Mouse (Mus musculus): ENCODE data around the gene Hpse2. TPM values are rescaled to one million over a fixed set of nuclear protein-coding genes. Genes with fewer than 3 reads are reported as not detected.

Hpse2 gene
- polyA plus RNA-seq, 1 experiment from 2014 or later: 0.13 TPM

DNA sequence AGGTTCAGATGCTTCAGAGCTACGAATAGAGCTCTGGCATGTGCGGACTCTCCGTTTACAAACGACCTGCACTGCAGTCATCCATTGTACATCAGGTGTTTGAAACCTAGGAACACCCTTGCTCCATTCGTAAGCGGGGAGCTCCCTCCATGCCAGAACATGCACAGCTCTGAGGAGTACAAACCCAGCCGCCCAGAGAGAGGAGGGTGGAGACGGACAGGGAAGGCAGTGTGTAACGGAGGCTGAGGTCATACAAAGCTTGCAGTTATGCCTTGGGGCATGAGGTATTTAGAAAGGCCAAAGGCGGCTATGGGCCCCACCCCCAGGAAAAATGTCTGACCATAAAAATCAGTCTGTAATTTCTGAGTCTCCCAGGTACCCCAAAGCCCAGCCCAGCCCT is 623.8 kb downstream of the Hpse2 start:
- Histone ChIP-seq H3K9ac (replicated peaks; ENCODE audit: low read depth, low read length) (no peak overlapping the region), H3K4me1 (replicated peaks; ENCODE audit: control insufficient read depth, insufficient read depth, low read length) (no peaks in the 10 kb centered on the region), H3K36me3 (ENCODE audit: control insufficient read depth, insufficient read depth) (no peaks in the 10 kb centered on the region), H3K4me2 (ENCODE audit: low read length) (no peak overlapping the region), H3K27ac (ENCODE audit: low read length) (no peak overlapping the region), H3K4me3 (replicated peaks; ENCODE audit: low read length) (no peak overlapping the region), H3K27me3 (replicated peaks; ENCODE audit: control insufficient read depth, insufficient read depth, low read length) (no peaks in the 10 kb centered on the region), H3K9me3 (ENCODE audit: control insufficient read depth, low read length) (no peaks in the 10 kb centered on the region)
- WGBS: 64% methylated on average over 10 of the region's 10 CpGs
- no peak for ATAC-seq

DNA sequence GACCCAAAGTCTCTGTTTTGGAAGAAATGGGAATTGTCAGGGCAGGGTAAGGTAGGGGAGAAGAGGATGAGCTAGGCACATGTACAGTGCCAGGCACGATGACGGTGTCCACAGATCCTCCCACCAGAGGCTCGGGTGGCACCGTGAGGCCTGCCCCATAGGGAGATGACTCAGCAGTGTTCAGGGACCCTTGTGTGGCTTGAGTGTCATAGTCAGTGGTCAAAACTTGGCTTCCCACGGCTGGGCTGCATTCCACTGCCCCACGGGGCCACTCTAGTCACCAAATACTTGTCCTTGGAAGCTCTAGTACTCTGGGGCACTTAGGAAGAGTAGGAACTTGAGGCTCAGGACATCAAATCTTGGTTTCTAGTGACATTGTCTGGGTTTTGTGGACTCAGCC is 631.5 kb downstream of the Hpse2 start:
- Histone ChIP-seq H3K4me2 (ENCODE audit: low read length) (no peak overlapping the region), H3K9ac (replicated peaks; ENCODE audit: low read depth, low read length) (no peak overlapping the region), H3K27ac (ENCODE audit: low read length) (no peak overlapping the region), H3K27me3 (replicated peaks; ENCODE audit: control insufficient read depth, insufficient read depth, low read length) (no peaks in the 10 kb centered on the region), H3K4me3 (replicated peaks; ENCODE audit: low read length) (no peak overlapping the region), H3K36me3 (ENCODE audit: control insufficient read depth, insufficient read depth) (no peaks in the 10 kb centered on the region), H3K9me3 (ENCODE audit: control insufficient read depth, low read length) (no peaks in the 10 kb centered on the region), H3K4me1 (replicated peaks; ENCODE audit: control insufficient read depth, insufficient read depth, low read length) (peaks cover 17% of the 10 kb centered on the region)
- no peak for ATAC-seq
- WGBS: 94% methylated on average over 6 of the region's 6 CpGs

DNA sequence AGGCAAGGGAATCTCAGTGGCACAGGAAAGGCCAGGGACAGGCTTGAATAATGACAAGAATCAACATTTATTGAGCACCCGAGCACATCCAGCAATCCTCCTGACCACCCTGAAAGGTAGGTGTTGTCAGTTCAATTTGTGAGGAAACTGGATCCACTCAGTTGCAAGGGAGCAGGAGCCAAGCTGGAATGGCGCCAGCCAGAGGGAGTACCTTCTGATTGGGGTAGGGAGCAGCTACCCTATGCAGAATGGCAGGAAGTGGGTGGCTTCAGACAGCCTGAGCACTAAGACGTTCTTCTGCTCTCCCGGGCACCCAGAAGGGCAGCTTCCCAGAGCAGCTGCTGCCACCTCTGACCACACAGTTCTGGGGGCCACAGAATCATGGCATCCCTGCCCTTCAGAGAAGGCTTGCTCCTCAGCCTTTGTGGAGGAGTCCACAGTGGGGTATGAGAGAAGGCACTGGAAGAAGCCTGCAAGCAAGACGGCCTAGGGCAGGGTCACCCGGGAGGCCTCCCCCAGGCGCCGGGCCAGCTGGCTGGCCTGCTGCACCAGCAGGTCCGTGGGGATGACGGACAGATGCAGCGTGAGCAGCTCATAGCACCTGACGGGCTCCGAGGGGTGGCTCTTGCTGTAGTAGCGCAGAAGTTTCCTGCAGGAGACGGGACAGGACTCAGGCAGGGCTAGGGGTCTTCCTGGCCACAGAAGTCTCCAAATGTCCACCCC is 632.8 kb downstream of the Hpse2 start:
- no peaks in the 10 kb centered on the region for H3K27me3 ChIP-seq (replicated peaks; ENCODE audit: control insufficient read depth, insufficient read depth, low read length)
- H3K36me3 ChIP-seq (ENCODE audit: control insufficient read depth, insufficient read depth): no peaks in the 10 kb centered on the region
- H3K4me3 ChIP-seq (replicated peaks; ENCODE audit: low read length): no peak overlapping the region
- no peak overlapping the region for H3K27ac ChIP-seq (ENCODE audit: low read length)
- H3K9me3 ChIP-seq (ENCODE audit: control insufficient read depth, low read length): no peaks in the 10 kb centered on the region
- ATAC-seq: no peak
- H3K4me2 ChIP-seq (ENCODE audit: low read length): no peak overlapping the region
- 65% methylated on average over 15 of the region's 15 CpGs for WGBS
- peaks cover 17% of the 10 kb centered on the region for H3K4me1 ChIP-seq (replicated peaks; ENCODE audit: control insufficient read depth, insufficient read depth, low read length)
- H3K9ac ChIP-seq (replicated peaks; ENCODE audit: low read depth, low read length): no peak overlapping the region

DNA sequence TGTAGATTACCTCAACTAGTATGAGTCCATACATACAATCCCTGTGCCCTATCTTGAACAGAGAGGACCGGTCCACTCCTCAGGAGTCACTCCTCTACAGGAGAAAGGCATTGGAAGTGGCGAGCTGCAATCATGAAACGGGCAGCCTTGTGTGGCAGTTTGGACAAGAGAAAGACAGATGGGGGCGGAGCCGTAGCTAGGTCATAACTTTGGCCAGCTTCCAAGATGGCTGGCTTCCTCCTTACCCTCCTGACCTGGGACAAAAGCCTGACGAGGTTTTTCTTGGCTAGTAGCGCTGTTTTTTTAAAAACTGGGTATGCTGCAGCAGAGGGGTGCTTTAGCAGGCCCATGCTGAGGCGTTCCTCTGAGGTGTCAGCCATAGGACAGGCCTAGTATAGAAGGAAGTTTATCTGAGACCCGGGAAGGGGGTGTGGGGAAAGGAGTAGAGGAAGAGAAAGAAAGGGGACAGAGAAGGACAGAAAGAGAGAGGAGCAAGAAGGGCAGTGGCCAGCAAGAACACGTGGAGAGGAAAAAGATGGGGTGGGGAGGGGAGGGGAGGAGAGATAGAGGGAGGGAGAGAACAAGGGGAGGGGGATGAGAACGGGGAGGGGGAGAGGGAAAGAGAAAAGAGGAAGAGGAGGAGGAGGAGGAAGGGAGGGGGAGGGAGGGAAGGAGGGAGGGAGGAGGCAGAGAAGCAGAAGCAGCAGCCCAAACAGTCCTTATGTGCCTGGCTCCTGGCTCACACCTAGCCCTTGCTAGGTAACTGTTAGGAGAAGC is 634.8 kb downstream of the Hpse2 start:
- WGBS: 20% methylated on average over 11 of the region's 11 CpGs
- Histone ChIP-seq H3K9me3 (ENCODE audit: control insufficient read depth, low read length) (no peaks in the 10 kb centered on the region), H3K4me1 (replicated peaks; ENCODE audit: control insufficient read depth, insufficient read depth, low read length) (peaks cover 17% of the 10 kb centered on the region), H3K27ac (ENCODE audit: low read length) (no peak overlapping the region), H3K4me2 (ENCODE audit: low read length) (peak overlapping the region; percentile 77; the same call in 1 of the 2 replicates), H3K9ac (replicated peaks; ENCODE audit: low read depth, low read length) (no peak overlapping the region), H3K27me3 (replicated peaks; ENCODE audit: control insufficient read depth, insufficient read depth, low read length) (no peaks in the 10 kb centered on the region), H3K4me3 (replicated peaks; ENCODE audit: low read length) (no peak overlapping the region), H3K36me3 (ENCODE audit: control insufficient read depth, insufficient read depth) (no peaks in the 10 kb centered on the region)
- peak; percentile 34 for ATAC-seq

DNA sequence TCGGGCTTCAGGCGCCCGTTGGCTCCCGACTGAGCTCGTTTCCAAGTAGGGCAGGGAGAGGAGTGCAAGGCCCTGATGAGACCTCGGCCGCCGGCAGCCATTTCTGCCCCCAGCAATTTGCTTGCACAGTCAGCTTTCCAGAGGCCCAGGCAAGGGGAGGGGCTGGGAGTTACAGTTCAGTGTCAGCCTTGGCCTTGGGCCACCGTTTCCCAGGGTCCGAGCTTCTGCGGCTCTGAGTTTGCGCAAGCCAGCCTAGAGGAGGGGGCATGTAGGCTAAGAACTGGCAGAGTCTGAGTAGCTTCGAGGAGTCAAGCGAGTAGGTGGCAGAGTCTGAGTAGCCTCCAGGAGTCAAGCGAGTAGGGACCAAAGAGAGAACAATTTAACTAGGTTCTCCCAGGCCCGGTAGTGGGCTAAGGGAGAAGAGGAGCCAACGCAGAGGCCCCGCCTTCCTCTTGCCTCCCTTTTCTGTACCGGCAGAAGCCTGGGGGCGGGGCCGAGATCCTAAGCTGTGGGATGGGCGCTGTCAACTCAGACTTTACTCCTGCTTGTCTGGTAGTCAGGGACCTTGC is 635.7 kb downstream of the Hpse2 start, which contains the start of gene Pyroxd2:
Gene Pyroxd2, minus strand, starts transcription at position 413 of the 569 bp plus-strand sequence.
- peak within 1 kb of the TSS; percentile 77 for H3K4me2 ChIP-seq (ENCODE audit: low read length)
- H3K4me3 ChIP-seq (replicated peaks; ENCODE audit: low read length): peak within 1 kb of the TSS; percentile 45
- peak; percentile 88 for ATAC-seq
- peaks cover 17% of the 10 kb centered on the region for H3K4me1 ChIP-seq (replicated peaks; ENCODE audit: control insufficient read depth, insufficient read depth, low read length)
- peak within 1 kb of the TSS; percentile 54; the same call in 1 of the 2 replicates for H3K27ac ChIP-seq (ENCODE audit: low read length)
- H3K9ac ChIP-seq (replicated peaks; ENCODE audit: low read depth, low read length): peak within 1 kb of the TSS; percentile 62
- no peaks in the 10 kb centered on the region for H3K36me3 ChIP-seq (ENCODE audit: control insufficient read depth, insufficient read depth)
- no peaks in the 10 kb centered on the region for H3K27me3 ChIP-seq (replicated peaks; ENCODE audit: control insufficient read depth, insufficient read depth, low read length)
- 2% methylated on average over 22 of the region's 22 CpGs for WGBS
- no peaks in the 10 kb centered on the region for H3K9me3 ChIP-seq (ENCODE audit: control insufficient read depth, low read length)

DNA sequence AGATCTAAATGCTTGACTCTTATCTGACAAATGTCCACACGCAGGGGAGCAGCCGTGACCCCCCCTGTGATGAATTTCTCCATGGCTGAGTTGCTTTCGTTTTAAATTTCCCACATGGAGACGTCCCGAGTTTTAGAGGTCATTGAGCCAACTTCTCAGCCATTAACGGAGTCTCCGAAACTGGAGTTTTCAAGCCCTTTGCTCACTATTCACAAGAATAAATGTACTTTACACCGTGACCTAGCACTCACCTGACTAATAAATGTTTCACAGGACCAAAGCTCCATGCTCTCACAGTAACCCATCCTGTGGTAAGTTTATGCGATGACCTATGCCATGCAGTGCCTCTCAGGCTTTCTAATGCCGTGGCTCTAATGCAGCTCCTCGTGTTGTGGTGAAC is 638.0 kb downstream of the Hpse2 start:
- H3K4me2 ChIP-seq (ENCODE audit: low read length): no peak overlapping the region
- no peak overlapping the region for H3K27ac ChIP-seq (ENCODE audit: low read length)
- no peaks in the 10 kb centered on the region for H3K27me3 ChIP-seq (replicated peaks; ENCODE audit: control insufficient read depth, insufficient read depth, low read length)
- H3K4me1 ChIP-seq (replicated peaks; ENCODE audit: control insufficient read depth, insufficient read depth, low read length): peaks cover 15% of the 10 kb centered on the region
- H3K4me3 ChIP-seq (replicated peaks; ENCODE audit: low read length): no peak overlapping the region
- H3K9ac ChIP-seq (replicated peaks; ENCODE audit: low read depth, low read length): no peak overlapping the region
- 89% methylated on average over 11 of the region's 11 CpGs for WGBS
- no peaks in the 10 kb centered on the region for H3K36me3 ChIP-seq (ENCODE audit: control insufficient read depth, insufficient read depth)
- H3K9me3 ChIP-seq (ENCODE audit: control insufficient read depth, low read length): no peaks in the 10 kb centered on the region
- no peak for ATAC-seq

DNA sequence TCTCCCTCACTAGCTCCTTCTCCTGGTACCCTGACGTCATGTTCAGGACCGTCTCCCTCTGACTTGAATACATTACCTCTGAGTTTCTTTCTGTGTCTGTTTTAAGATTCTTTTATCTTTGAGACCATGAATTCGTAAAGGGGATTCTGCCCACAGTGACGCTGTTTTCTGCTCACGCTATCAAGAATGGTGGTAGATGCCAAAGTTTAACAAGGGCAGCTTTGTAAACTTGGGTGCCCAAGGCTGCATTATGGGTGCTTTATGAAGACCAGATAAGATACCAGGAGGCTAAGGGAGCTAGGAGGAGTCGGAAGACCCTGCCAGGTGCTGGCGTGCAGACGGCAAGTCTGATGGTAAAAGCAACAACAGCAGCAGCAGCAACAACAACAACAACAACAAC is 641.5 kb downstream of the Hpse2 start:
- Histone ChIP-seq H3K4me1 (replicated peaks; ENCODE audit: control insufficient read depth, insufficient read depth, low read length) (peaks cover 10% of the 10 kb centered on the region), H3K4me3 (replicated peaks; ENCODE audit: low read length) (no peak overlapping the region), H3K9ac (replicated peaks; ENCODE audit: low read depth, low read length) (no peak overlapping the region), H3K9me3 (ENCODE audit: control insufficient read depth, low read length) (no peaks in the 10 kb centered on the region), H3K27me3 (replicated peaks; ENCODE audit: control insufficient read depth, insufficient read depth, low read length) (no peaks in the 10 kb centered on the region), H3K4me2 (ENCODE audit: low read length) (no peak overlapping the region), H3K27ac (ENCODE audit: low read length) (no peak overlapping the region), H3K36me3 (ENCODE audit: control insufficient read depth, insufficient read depth) (no peaks in the 10 kb centered on the region)
- WGBS: 87% methylated on average over 8 of the region's 8 CpGs
- no peak for ATAC-seq

DNA sequence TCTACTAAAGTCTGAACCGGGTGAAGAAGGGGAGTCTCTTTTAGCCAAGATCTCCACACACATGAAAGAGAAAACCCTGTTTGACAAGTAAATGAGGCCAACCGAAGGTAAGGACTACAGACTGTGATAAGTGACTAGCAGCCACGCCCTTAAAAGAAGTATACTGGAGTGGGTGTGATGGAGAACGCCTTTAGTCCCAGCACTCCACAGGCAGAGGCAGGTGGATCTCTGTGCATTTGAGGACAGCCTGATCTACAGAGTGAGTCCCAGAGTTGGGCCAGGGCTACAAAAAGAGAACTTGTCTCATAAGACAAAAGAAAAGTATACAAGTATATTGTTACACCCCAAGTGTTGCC is 642.3 kb downstream of the Hpse2 start:
- Histone ChIP-seq H3K36me3 (ENCODE audit: control insufficient read depth, insufficient read depth) (no peaks in the 10 kb centered on the region), H3K4me3 (replicated peaks; ENCODE audit: low read length) (no peak overlapping the region), H3K9ac (replicated peaks; ENCODE audit: low read depth, low read length) (no peak overlapping the region), H3K27ac (ENCODE audit: low read length) (no peak overlapping the region), H3K4me1 (replicated peaks; ENCODE audit: control insufficient read depth, insufficient read depth, low read length) (peaks cover 10% of the 10 kb centered on the region), H3K9me3 (ENCODE audit: control insufficient read depth, low read length) (no peaks in the 10 kb centered on the region), H3K27me3 (replicated peaks; ENCODE audit: control insufficient read depth, insufficient read depth, low read length) (no peaks in the 10 kb centered on the region), H3K4me2 (ENCODE audit: low read length) (no peak overlapping the region)
- 71% methylated on average over 4 of the region's 4 CpGs for WGBS
- no peak for ATAC-seq

DNA sequence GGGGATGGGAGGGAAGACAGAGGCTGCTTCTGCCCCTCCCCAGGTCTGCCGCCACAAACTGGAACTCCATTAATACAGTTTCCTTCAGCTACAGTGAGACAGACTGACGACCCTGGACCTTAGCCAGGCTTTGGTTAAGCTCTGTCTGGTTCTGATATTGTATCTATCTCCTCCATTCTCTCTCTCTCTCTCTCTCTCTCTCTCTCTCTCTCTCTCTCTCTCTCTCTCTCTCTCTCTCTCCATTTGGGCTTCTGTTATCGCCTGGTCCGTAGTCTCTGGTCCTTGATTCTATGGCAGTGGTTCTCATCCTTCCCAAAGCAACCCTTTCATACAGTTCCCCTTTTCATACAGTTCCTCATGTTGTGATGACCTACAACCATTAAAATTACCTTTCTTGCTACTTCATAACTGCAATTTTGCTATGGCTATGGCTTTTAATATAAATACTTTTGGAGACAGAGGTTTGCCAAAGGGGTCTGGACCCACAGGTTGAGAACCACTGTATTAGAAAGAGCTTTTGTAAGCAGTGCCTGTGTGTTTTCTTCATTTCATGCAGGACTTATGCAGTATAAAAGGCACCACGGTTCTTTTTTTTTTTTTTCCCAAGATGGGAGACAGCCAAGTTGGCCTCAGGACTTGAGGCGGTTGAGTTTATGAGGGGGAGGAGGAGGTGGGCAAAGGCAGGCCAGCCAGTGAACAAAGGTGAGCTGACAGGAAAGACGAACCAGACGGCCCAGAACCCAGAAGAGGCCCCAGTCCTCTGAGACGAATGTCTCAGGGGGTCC is 642.9 kb downstream of the Hpse2 start:
- Histone ChIP-seq H3K27ac (ENCODE audit: low read length) (no peak overlapping the region), H3K9me3 (ENCODE audit: control insufficient read depth, low read length) (no peaks in the 10 kb centered on the region), H3K4me3 (replicated peaks; ENCODE audit: low read length) (no peak overlapping the region), H3K36me3 (ENCODE audit: control insufficient read depth, insufficient read depth) (no peaks in the 10 kb centered on the region), H3K27me3 (replicated peaks; ENCODE audit: control insufficient read depth, insufficient read depth, low read length) (no peaks in the 10 kb centered on the region), H3K9ac (replicated peaks; ENCODE audit: low read depth, low read length) (no peak overlapping the region), H3K4me1 (replicated peaks; ENCODE audit: control insufficient read depth, insufficient read depth, low read length) (peaks cover 10% of the 10 kb centered on the region), H3K4me2 (ENCODE audit: low read length) (no peak overlapping the region)
- ATAC-seq: no peak
- 51% methylated on average over 9 of the region's 9 CpGs for WGBS
